Mouse (Mus musculus): ENCODE measurements around the gene Gm20388.

DNA sequence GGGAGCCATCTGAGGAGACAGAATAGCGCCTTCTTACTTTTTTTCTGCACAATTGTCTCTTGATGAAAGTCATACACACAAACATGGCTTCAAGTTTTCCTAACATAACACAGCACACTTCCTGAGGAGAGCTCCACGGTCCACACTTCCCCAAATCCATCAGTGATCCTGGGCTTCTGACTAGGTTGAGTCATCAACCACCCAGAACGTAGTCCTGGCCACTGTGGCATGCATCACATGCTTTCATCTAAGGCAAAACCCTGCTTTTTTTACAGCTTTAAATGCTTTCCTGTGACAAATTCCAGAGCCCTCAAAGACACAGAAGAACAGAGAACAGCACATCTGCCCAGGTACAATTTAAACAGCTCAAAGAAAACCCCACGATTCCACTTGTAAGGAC lies 1718.0 kb downstream of the Gm20388 start:
- no peak for TF ChIP-seq CTCF (IDR thresholded peaks at IDR 0.05; ENCODE audit: insufficient read depth, low read depth, low read length)
- TF ChIP-seq POLR2A (IDR thresholded peaks at IDR 0.05; ENCODE audit: insufficient read depth, low read depth, low read length), result no peak

All from olfactory bulb, adult 2 months (tissue).